Comparison of ENCODE assay signal across 12 mouse cellular contexts in genomic region chr6:144927599-144927998, GRCm38 (mm10).
"Had no signal": no experiment of that assay in that cellular context is flagged by ENCODE, and none has a peak within 500 bp of the region (broad histone marks: within the 10 kb centered on the region; RNA-seq: fewer than 3 reads in every experiment).

No protein-coding gene starts in this region.

- H3K4me3 ChIP-seq: kidney, embryonic 15.5 days; midbrain, embryonic 12.5 days; neural tube, embryonic 13.5 days had no signal

- H3K4me2 ChIP-seq: hindbrain, embryonic 14.5 days; kidney, embryonic 15.5 days; midbrain, embryonic 12.5 days; neural tube, embryonic 13.5 days had no signal

- H3K27me3 ChIP-seq: kidney, embryonic 15.5 days; midbrain, embryonic 12.5 days; neural tube, embryonic 13.5 days had no signal

- H3K27ac ChIP-seq: hindbrain, embryonic 14.5 days; kidney, embryonic 15.5 days; midbrain, embryonic 12.5 days; neural tube, embryonic 13.5 days had no signal

- H3K36me3 ChIP-seq: kidney, embryonic 15.5 days; midbrain, embryonic 12.5 days; neural tube, embryonic 13.5 days had no signal

- H3K9ac ChIP-seq: hindbrain, embryonic 14.5 days; kidney, embryonic 15.5 days; midbrain, embryonic 12.5 days; neural tube, embryonic 13.5 days had no signal

- DNase-seq: kidney, adult 11 months; left cerebral cortex, postnatal 4 days; lung, adult 18-20 months; right cerebral cortex, adult 18-20 months; right cerebral cortex, postnatal 4 days; spleen, adult 18-20 months; thymus, postnatal 36 days had no signal

- ATAC-seq: midbrain, embryonic 16.5 days had no signal

- H3K4me1 ChIP-seq: neural tube, embryonic 13.5 days had no signal
